Mouse (Mus musculus) C2C12 (cell line): ENCODE results near the gene Etnk1.

ENCODE experiments used
- CTCF ChIP-seq: IDR thresholded peaks from one replicate; pipeline ENCODE4 v1.5.1; 2011; ENCODE audit not compliant: control insufficient read depth, insufficient read depth, insufficient read length
- MAX ChIP-seq: IDR thresholded peaks from one replicate; pipeline ENCODE4 v1.6.1; 2011; ENCODE audit warnings: mild to moderate bottlenecking, control low read depth
- MYOD1 ChIP-seq: IDR thresholded peaks from one replicate; pipeline ENCODE4 v1.6.1; 2011; ENCODE audit warnings: low read depth; ENCODE audit not compliant: control insufficient read depth, insufficient read length
- USF1 ChIP-seq: IDR thresholded peaks from one replicate; pipeline ENCODE4 v1.6.1; 2011; ENCODE audit warnings: low read depth, mild to moderate bottlenecking, control low read depth, moderate library complexity

GRCm38 (mm10) chr6:143152321-143152827 lies 14.6 kb upstream of the Etnk1 start:
- peak; percentile 41 for TF ChIP-seq MAX
- TF ChIP-seq MYOD1 = no peak
- no peak for TF ChIP-seq CTCF
- no peak for TF ChIP-seq USF1
